Mouse (Mus musculus): ENCODE data around the gene Abl2. TPM values are rescaled to one million over a fixed set of nuclear protein-coding genes. Genes with fewer than 3 reads are reported as not detected.

Gene Abl2
- total RNA-seq, 2 experiments from 2014 or later: 59.6 to 59.7 TPM

Other genes starting within 250 kb of the Abl2 start
- gene Nphs2, start 248.1 kb upstream of the Abl2 start, total RNA-seq (2021): under 1 TPM; 0.38 to 0.46 TPM
- 100 to 1,000 TPM; 307 to 372 TPM for gene Gm2000, start 192.7 kb upstream of the Abl2 start, total RNA-seq (2021)
- under 1 TPM; 0.31 to 0.61 TPM for gene Axdnd1, start 137.6 kb upstream of the Abl2 start, total RNA-seq (2021)
- gene Soat1, start 84.5 kb upstream of the Abl2 start, total RNA-seq (2021): 10 to 100 TPM; 32.9 to 36.7 TPM
- 10 to 100 TPM; 52.4 to 55.1 TPM for gene Gm10031, start 34.8 kb upstream of the Abl2 start, total RNA-seq (2021)
- 1 to 10 TPM; 4.2 to 6.8 TPM for gene Tor3a, start 115.6 kb downstream of the Abl2 start, total RNA-seq (2021)
- gene Fam20b, start 160.3 kb downstream of the Abl2 start, total RNA-seq (2021): 10 to 100 TPM; 59.5 to 64.6 TPM

All from left cerebral cortex, postnatal 14 days (tissue).